Mouse (Mus musculus) spleen, adult 2 months (tissue): ENCODE results near the gene Fmn2. TPM values are rescaled to one million over a fixed set of nuclear protein-coding genes. Genes with fewer than 3 reads are reported as not detected.

Experiments used
- DNase-seq, 2 experiments: peaks; one replicate each; pipeline versions ENCODE4 v3.0.0 to v3.0.0-alpha.2; 2012 to 2021; ENCODE audit warnings: low spot score in 2 of 2, low read depth in 1 of 2
- H3K27ac ChIP-seq: fragments of 200-500 bp; 2 replicates; pipeline ENCODE4 v1.5.1; 2012; ENCODE audit warnings: low read length, inconsistent platforms; ENCODE audit not compliant: insufficient read depth
- H3K27me3 ChIP-seq: fragments of 200-500 bp; 2 replicates; pipeline ENCODE4 v1.6.1; 2012; ENCODE audit warnings: mild to moderate bottlenecking, moderate library complexity, low read length, inconsistent platforms; ENCODE audit not compliant: control insufficient read depth, insufficient read depth
- H3K36me3 ChIP-seq: fragments of 200-500 bp; 2 replicates; pipeline ENCODE4 v1.6.1; 2012; ENCODE audit warnings: mild to moderate bottlenecking, low read length, inconsistent platforms; ENCODE audit not compliant: control insufficient read depth, insufficient read depth
- H3K4me1 ChIP-seq: fragments of 200-500 bp; 2 replicates; pipeline ENCODE4 v1.6.1; 2011; ENCODE audit warnings: inconsistent platforms; ENCODE audit not compliant: control insufficient read depth, insufficient read depth, insufficient read length
- H3K4me3 ChIP-seq: fragments of 200-500 bp; 2 replicates; pipeline ENCODE4 v1.5.1; 2011; ENCODE audit warnings: mild to moderate bottlenecking, inconsistent platforms; ENCODE audit not compliant: insufficient read depth, insufficient read length; ENCODE audit errors: extremely low read depth
- CTCF ChIP-seq: fragments of 200-500 bp; IDR thresholded peaks from 2 replicates; pipeline ENCODE4 v1.5.1; 2011; ENCODE audit warnings: mild to moderate bottlenecking, inconsistent platforms; ENCODE audit not compliant: insufficient read depth, insufficient read length, insufficient replicate concordance; ENCODE audit errors: extremely low read depth
- POLR2A ChIP-seq: fragments of 200-500 bp; IDR thresholded peaks from 2 replicates; pipeline ENCODE4 v1.6.1; 2011; ENCODE audit warnings: low read depth, low read length, inconsistent platforms
- WGBS: fragments of 180-500 bp; shearing (Covaris S2); methylation state at CpG from one replicate; pipeline ENCODE4 v1.1.7; 2018; 5-methylcytosine and 5-hydroxymethylcytosine counted together
- polyA plus RNA-seq: library from polyadenylated mRNA; depleted of rRNA; stranded (reverse); fragments of >200 nt; gene quantifications from 2 replicates; pipeline ENCODE4 v1.2.3, GENCODE M21; 2012

Fmn2 gene
- polyA plus RNA-seq, 1 experiment: 0.06 TPM

DNA sequence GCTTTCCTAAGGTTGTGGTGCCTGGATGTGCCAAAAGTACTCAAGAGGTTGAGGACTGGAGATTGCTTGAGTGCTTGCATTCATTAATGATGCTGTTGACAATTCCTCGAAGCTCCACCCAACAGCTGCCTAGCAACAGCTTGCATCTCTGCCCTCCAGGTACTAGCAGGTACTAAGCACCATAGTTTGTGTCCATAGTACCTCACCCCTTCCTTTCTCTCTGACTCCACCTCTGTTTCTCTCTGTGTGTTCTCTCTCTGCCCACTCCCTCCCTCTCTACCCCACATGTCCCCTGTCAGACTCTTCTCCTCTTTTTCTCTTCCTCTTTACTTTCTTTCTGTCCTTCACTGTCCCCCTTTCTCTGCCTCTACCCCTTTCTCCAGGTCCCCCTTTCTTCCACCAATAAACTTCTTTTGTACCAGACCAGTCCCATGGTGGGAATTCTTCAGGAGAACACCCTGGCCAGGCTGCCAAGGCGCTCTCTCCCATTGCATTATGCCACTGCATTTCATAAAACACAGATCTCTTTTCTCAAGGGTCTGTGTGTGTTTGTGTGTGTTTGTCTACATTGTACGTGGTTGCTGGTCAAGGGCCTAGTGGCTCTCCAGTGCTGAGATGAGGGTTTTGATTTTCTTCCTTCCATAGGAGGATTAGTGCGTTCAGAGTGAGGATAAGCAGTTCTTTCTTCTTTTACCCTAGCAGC is 21.3 kb downstream of the Fmn2 start:
- Histone ChIP-seq H3K36me3 (no peaks in the 10 kb centered on the region), H3K4me1 (no peaks in the 10 kb centered on the region), H3K27ac (no peak overlapping the region), H3K4me3 (no peak overlapping the region), H3K27me3 (no peaks in the 10 kb centered on the region)
- no peak for TF ChIP-seq CTCF
- no peak for TF ChIP-seq POLR2A
- WGBS: 87% methylated on average over 4 of the region's 4 CpGs
- no peak for DNase-seq

DNA sequence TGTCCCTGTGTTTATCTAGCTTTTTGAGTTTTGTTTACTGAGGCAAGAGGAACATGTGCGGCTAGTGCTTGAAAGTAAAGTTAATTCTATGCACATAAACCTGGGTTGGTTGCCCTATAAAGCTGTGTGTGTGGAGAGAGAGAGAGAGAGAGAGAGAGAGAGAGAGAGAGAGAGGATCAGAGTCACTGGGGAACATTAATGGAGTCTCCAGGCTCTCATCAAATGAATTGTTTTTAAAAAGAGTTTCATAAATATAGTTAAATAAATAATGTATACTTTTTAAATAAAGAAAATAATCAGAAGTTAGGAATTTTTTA is 21.8 kb downstream of the Fmn2 start:
- no peak for TF ChIP-seq POLR2A
- no peak for TF ChIP-seq CTCF
- no peak for DNase-seq
- no peak overlapping the region for H3K27ac ChIP-seq
- no peaks in the 10 kb centered on the region for H3K36me3 ChIP-seq
- 79% methylated on average over 1 of the region's 1 CpGs for WGBS
- H3K4me1 ChIP-seq: no peaks in the 10 kb centered on the region
- H3K4me3 ChIP-seq: no peak overlapping the region
- no peaks in the 10 kb centered on the region for H3K27me3 ChIP-seq

DNA sequence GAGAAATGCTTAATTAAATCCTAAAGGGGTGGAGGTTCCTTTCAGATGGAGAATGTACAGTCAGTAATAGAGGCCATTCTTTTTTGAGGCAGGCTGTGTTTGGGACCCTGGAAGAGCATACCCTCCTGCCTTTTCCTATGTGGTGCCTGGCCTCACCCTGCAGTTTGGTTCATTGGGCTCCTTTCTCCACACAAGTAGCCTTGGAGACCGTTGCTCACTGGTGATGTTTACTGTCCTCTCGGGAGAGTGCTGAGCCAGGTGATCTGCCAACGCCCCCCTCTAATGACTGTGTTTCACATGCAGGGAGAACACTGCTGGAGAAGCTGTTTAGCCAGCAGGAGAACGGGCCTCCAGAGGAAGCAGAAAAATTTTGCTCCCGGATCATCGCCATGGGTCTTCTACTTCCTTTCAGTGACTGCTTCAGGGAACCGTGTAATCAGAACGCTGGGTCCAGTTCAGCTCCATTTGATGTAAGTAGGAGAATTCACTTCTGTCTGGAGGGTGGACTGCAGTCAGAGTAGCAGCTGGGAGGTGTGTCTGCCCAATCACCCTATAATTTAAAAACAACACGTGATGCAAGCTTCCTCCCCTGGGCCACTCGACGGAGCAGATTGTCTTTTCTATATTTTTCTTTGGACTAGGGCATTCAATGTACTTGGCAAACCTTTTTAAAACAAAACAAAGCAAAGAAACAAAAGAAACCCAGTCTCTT is 35.3 kb downstream of the Fmn2 start:
- H3K27me3 ChIP-seq: no peaks in the 10 kb centered on the region
- WGBS: 74% methylated on average over 11 of the region's 11 CpGs
- no peak overlapping the region for H3K4me3 ChIP-seq
- DNase-seq: no peak
- H3K27ac ChIP-seq: no peak overlapping the region
- TF ChIP-seq CTCF: no peak
- TF ChIP-seq POLR2A: no peak
- H3K4me1 ChIP-seq: no peaks in the 10 kb centered on the region
- no peaks in the 10 kb centered on the region for H3K36me3 ChIP-seq

DNA sequence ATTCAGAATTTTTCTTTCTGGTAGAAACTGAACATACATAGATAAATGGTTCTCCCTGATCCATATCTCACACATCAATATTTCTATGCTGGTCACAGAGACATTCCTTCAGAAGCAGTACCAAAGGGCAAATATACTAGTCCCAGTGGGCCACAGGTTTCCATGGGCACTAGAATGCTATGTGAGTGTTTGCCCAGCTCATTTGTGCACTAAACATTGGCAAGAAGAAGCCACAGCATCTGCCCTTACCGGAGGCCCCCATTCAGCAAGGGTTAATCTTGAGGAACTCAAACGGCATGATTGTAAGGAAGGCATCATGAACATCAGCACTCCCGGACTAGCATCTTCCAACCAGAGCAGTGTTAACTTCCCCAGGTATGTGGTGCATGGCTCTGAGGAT is 35.9 kb downstream of the Fmn2 start:
- 86% methylated on average over 3 of the region's 3 CpGs for WGBS
- H3K27me3 ChIP-seq: no peaks in the 10 kb centered on the region
- TF ChIP-seq POLR2A (no peak), CTCF (no peak)
- H3K4me3 ChIP-seq: no peak overlapping the region
- H3K4me1 ChIP-seq: no peaks in the 10 kb centered on the region
- H3K27ac ChIP-seq: no peak overlapping the region
- no peaks in the 10 kb centered on the region for H3K36me3 ChIP-seq
- DNase-seq: no peak

DNA sequence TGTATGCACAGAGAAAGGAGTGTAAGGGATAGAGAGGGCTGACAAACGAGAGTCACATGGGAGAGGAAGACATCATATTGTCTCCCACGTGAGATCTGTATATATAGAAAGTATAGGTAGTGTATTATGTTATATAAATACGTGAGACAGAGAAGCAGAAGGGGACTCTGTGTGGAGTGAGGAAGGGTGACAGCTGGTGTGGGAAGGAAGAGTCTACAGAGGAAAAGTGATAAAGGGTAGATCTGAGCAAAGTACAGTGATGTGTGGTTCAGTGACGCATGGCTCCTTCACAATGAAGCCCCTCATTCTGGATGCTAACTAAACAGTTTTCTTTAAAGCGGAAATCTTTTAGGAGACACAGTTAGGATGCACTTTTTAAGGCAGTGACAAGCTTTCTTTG is 46.7 kb downstream of the Fmn2 start:
- no peak for TF ChIP-seq POLR2A
- no peak for TF ChIP-seq CTCF
- Histone ChIP-seq H3K27me3 (no peaks in the 10 kb centered on the region), H3K36me3 (no peaks in the 10 kb centered on the region), H3K4me1 (no peaks in the 10 kb centered on the region), H3K4me3 (no peak overlapping the region), H3K27ac (no peak overlapping the region)
- 84% methylated on average over 5 of the region's 5 CpGs for WGBS
- no peak for DNase-seq

DNA sequence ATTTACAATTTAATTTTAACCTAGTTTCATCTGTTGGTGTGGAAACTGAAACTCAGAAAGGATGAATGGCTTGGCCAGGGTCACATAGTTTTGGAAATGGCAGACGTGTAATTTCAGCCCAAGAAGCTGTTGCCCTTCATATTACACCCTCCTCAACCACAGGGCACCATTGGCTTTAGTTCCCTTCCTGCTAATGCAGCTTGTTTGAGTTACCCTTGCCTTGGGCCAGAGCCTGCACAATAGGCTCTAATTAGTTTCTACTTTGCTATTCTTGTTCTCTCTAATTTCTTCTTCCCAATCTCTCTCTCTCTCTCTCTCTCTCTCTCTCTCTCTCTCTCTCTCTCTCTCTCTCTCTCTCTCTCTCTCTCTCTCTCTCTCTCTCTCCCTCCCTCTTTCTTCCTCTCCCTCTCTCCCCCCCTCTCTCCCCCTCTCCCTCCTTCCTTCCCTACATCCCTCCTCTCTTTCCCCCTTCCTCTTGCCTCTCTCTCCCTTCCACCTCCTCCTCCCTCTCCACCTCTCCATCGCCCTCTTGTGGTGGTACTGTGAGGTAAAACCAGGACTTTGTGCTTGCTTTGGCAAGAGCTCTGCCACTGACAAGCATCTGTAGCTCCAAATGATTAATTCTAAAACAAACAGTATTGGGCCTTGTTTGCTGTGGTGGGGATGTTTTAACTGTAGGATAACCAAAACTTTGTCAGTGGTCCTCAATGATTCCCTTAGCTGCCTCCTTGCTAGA is 51.8 kb downstream of the Fmn2 start:
- TF ChIP-seq POLR2A (no peak), CTCF (peak; percentile 46; the same call in 1 of the 2 replicates)
- no peak overlapping the region for H3K27ac ChIP-seq
- H3K4me1 ChIP-seq: no peaks in the 10 kb centered on the region
- no peak overlapping the region for H3K4me3 ChIP-seq
- 39% methylated on average over 2 of the region's 2 CpGs for WGBS
- H3K27me3 ChIP-seq: no peaks in the 10 kb centered on the region
- DNase-seq: peak in 1 of 2 experiments; percentile 33
- H3K36me3 ChIP-seq: no peaks in the 10 kb centered on the region
